Mouse (Mus musculus): Measurements from ENCODE around the gene Catip.

- TF ChIP-seq CTCF (IDR thresholded peaks at IDR 0.05; ENCODE audit: borderline replicate concordance, extremely low read depth, insufficient read depth, insufficient read length) (no peak), POLR2A (IDR thresholded peaks at IDR 0.05; ENCODE audit: borderline replicate concordance, extremely low read depth, insufficient read depth, insufficient read length, poor library complexity, severe bottlenecking) (no peak)
Measured at GRCm38 (mm10) chr1:74359952-74360517, 1.9 kb upstream of the Catip start.

All from brain, embryonic 14.5 days (tissue).